Mouse (Mus musculus): Measurements from ENCODE around the gene Ldb1. TPM values are rescaled to one million over a fixed set of nuclear protein-coding genes. Genes with fewer than 3 reads are reported as not detected.

The Ldb1 gene
- polyA plus RNA-seq, 1 experiment from 2014 or later, result 77.0 TPM

GRCm38 (mm10) chr19:46073285-46073684 is 28.3 kb upstream of the Ldb1 start:
- Histone ChIP-seq H3K4me3 (ENCODE audit: low read depth, low read length) (no peak overlapping the region), H3K4me1 (ENCODE audit: control insufficient read depth, insufficient read depth, low read length) (peaks cover 12% of the 10 kb centered on the region), H3K4me2 (no peak overlapping the region), H3K36me3 (ENCODE audit: control insufficient read depth, insufficient read depth, low read length) (peaks cover 15% of the 10 kb centered on the region; the same call in 1 of the 2 replicates), H3K27ac (ENCODE audit: low read depth, low read length) (no peak overlapping the region), H3K9ac (ENCODE audit: low read length) (no peak overlapping the region), H3K9me3 (ENCODE audit: control insufficient read depth, low read length) (no peaks in the 10 kb centered on the region), H3K27me3 (ENCODE audit: control insufficient read depth, insufficient read depth, low read length) (no peaks in the 10 kb centered on the region)
- WGBS, result 92% methylated on average over 7 of the region's 7 CpGs
- DNase-seq (ENCODE audit: low spot score, missing footprints), result no peak
- ATAC-seq (ENCODE audit: low FRiP score), result no peak

GRCm38 (mm10) chr19:46068054-46068453 is 23.0 kb upstream of the Ldb1 start:
- H3K4me2 ChIP-seq, result no peak overlapping the region
- WGBS, result 84% methylated on average over 10 of the region's 10 CpGs
- H3K9ac ChIP-seq (ENCODE audit: low read length), result no peak overlapping the region
- H3K27ac ChIP-seq (ENCODE audit: low read depth, low read length), result no peak overlapping the region
- DNase-seq (ENCODE audit: low spot score, missing footprints) (no peak), ATAC-seq (ENCODE audit: low FRiP score) (no peak)
- no peaks in the 10 kb centered on the region for H3K4me1 ChIP-seq (ENCODE audit: control insufficient read depth, insufficient read depth, low read length)
- H3K36me3 ChIP-seq (ENCODE audit: control insufficient read depth, insufficient read depth, low read length), result peaks cover 39% of the 10 kb centered on the region
- no peaks in the 10 kb centered on the region for H3K9me3 ChIP-seq (ENCODE audit: control insufficient read depth, low read length)
- no peaks in the 10 kb centered on the region for H3K27me3 ChIP-seq (ENCODE audit: control insufficient read depth, insufficient read depth, low read length)
- no peak overlapping the region for H3K4me3 ChIP-seq (ENCODE audit: low read depth, low read length)

GRCm38 (mm10) chr19:46060845-46061244 is 15.8 kb upstream of the Ldb1 start:
- H3K4me1 ChIP-seq (ENCODE audit: control insufficient read depth, insufficient read depth, low read length), result peaks cover 9% of the 10 kb centered on the region; the same call in 1 of the 2 replicates
- no peaks in the 10 kb centered on the region for H3K27me3 ChIP-seq (ENCODE audit: control insufficient read depth, insufficient read depth, low read length)
- peaks cover 26% of the 10 kb centered on the region; the same call in 1 of the 2 replicates for H3K36me3 ChIP-seq (ENCODE audit: control insufficient read depth, insufficient read depth, low read length)
- no peak overlapping the region for H3K4me2 ChIP-seq
- 89% methylated on average over 6 of the region's 6 CpGs for WGBS
- H3K4me3 ChIP-seq (ENCODE audit: low read depth, low read length), result no peak overlapping the region
- DNase-seq (ENCODE audit: low spot score, missing footprints) (no peak), ATAC-seq (ENCODE audit: low FRiP score) (no peak)
- no peaks in the 10 kb centered on the region for H3K9me3 ChIP-seq (ENCODE audit: control insufficient read depth, low read length)
- H3K27ac ChIP-seq (ENCODE audit: low read depth, low read length), result no peak overlapping the region
- H3K9ac ChIP-seq (ENCODE audit: low read length), result no peak overlapping the region

GRCm38 (mm10) chr19:46058466-46058865 is 13.5 kb upstream of the Ldb1 start:
- Histone ChIP-seq H3K27me3 (ENCODE audit: control insufficient read depth, insufficient read depth, low read length) (no peaks in the 10 kb centered on the region), H3K9ac (ENCODE audit: low read length) (no peak overlapping the region), H3K27ac (ENCODE audit: low read depth, low read length) (no peak overlapping the region), H3K9me3 (ENCODE audit: control insufficient read depth, low read length) (no peaks in the 10 kb centered on the region), H3K4me2 (no peak overlapping the region), H3K36me3 (ENCODE audit: control insufficient read depth, insufficient read depth, low read length) (peaks cover 9% of the 10 kb centered on the region; the same call in 1 of the 2 replicates), H3K4me3 (ENCODE audit: low read depth, low read length) (no peak overlapping the region), H3K4me1 (ENCODE audit: control insufficient read depth, insufficient read depth, low read length) (peaks cover 9% of the 10 kb centered on the region; the same call in 1 of the 2 replicates)
- ATAC-seq (ENCODE audit: low FRiP score) (no peak), DNase-seq (ENCODE audit: low spot score, missing footprints) (no peak)
- 96% methylated on average over 7 of the region's 7 CpGs for WGBS

- Histone ChIP-seq H3K27ac (ENCODE audit: low read depth, low read length) (peak overlapping the region; percentile 80), H3K36me3 (ENCODE audit: control insufficient read depth, insufficient read depth, low read length) (no peaks in the 10 kb centered on the region), H3K4me3 (ENCODE audit: low read depth, low read length) (peak overlapping the region; percentile 92), H3K9me3 (ENCODE audit: control insufficient read depth, low read length) (no peaks in the 10 kb centered on the region), H3K4me2 (peak overlapping the region; percentile 77), H3K9ac (ENCODE audit: low read length) (peak overlapping the region; percentile 86), H3K27me3 (ENCODE audit: control insufficient read depth, insufficient read depth, low read length) (no peaks in the 10 kb centered on the region), H3K4me1 (ENCODE audit: control insufficient read depth, insufficient read depth, low read length) (peaks cover 9% of the 10 kb centered on the region; the same call in 1 of the 2 replicates)
- DNase-seq (ENCODE audit: low spot score, missing footprints) (peak; percentile 95), ATAC-seq (ENCODE audit: low FRiP score) (peak; percentile 61)
- WGBS, result 0% methylated on average over 34 of the region's 42 CpGs
Observed at GRCm38 (mm10) chr19:46056947-46057607, 12.1 kb upstream of the Ldb1 start.

GRCm38 (mm10) chr19:46056388-46056946 is 11.5 kb upstream of the Ldb1 start:
- WGBS, result under 1% methylated on average over 52 of the region's 52 CpGs
- peak; percentile 98 for DNase-seq (ENCODE audit: low spot score, missing footprints)
- no peaks in the 10 kb centered on the region for H3K36me3 ChIP-seq (ENCODE audit: control insufficient read depth, insufficient read depth, low read length)
- peaks cover 9% of the 10 kb centered on the region; the same call in 1 of the 2 replicates for H3K4me1 ChIP-seq (ENCODE audit: control insufficient read depth, insufficient read depth, low read length)
- H3K4me2 ChIP-seq, result peak overlapping the region; percentile 77
- H3K9ac ChIP-seq (ENCODE audit: low read length), result peak overlapping the region; percentile 86
- peak overlapping the region; percentile 80 for H3K27ac ChIP-seq (ENCODE audit: low read depth, low read length)
- H3K27me3 ChIP-seq (ENCODE audit: control insufficient read depth, insufficient read depth, low read length), result no peaks in the 10 kb centered on the region
- H3K9me3 ChIP-seq (ENCODE audit: control insufficient read depth, low read length), result no peaks in the 10 kb centered on the region
- peak; percentile 96 for ATAC-seq (ENCODE audit: low FRiP score)
- peak overlapping the region; percentile 92 for H3K4me3 ChIP-seq (ENCODE audit: low read depth, low read length)

- H3K9ac ChIP-seq (ENCODE audit: low read length), result peak overlapping the region; percentile 86; the same call in 1 of the 2 replicates
- peak; percentile 77 for ATAC-seq (ENCODE audit: low FRiP score)
- peaks cover 9% of the 10 kb centered on the region; the same call in 1 of the 2 replicates for H3K4me1 ChIP-seq (ENCODE audit: control insufficient read depth, insufficient read depth, low read length)
- H3K4me3 ChIP-seq (ENCODE audit: low read depth, low read length), result peak overlapping the region; percentile 92
- no peaks in the 10 kb centered on the region for H3K27me3 ChIP-seq (ENCODE audit: control insufficient read depth, insufficient read depth, low read length)
- H3K9me3 ChIP-seq (ENCODE audit: control insufficient read depth, low read length), result no peaks in the 10 kb centered on the region
- DNase-seq (ENCODE audit: low spot score, missing footprints), result peak; percentile 90
- H3K36me3 ChIP-seq (ENCODE audit: control insufficient read depth, insufficient read depth, low read length), result no peaks in the 10 kb centered on the region
- H3K27ac ChIP-seq (ENCODE audit: low read depth, low read length), result no peak overlapping the region; the same call in 1 of the 2 replicates
- H3K4me2 ChIP-seq, result peak overlapping the region; percentile 42
- under 1% methylated on average over 11 of the region's 11 CpGs for WGBS
Observed at GRCm38 (mm10) chr19:46055752-46056387, 10.9 kb upstream of the Ldb1 start.

GRCm38 (mm10) chr19:46050462-46050861 is 5.4 kb upstream of the Ldb1 start:
- no peaks in the 10 kb centered on the region for H3K36me3 ChIP-seq (ENCODE audit: control insufficient read depth, insufficient read depth, low read length)
- no peak for DNase-seq (ENCODE audit: low spot score, missing footprints)
- H3K9ac ChIP-seq (ENCODE audit: low read length), result no peak overlapping the region
- 75% methylated on average over 2 of the region's 2 CpGs for WGBS
- ATAC-seq (ENCODE audit: low FRiP score), result no peak
- H3K27me3 ChIP-seq (ENCODE audit: control insufficient read depth, insufficient read depth, low read length), result no peaks in the 10 kb centered on the region
- no peak overlapping the region for H3K4me3 ChIP-seq (ENCODE audit: low read depth, low read length)
- H3K4me1 ChIP-seq (ENCODE audit: control insufficient read depth, insufficient read depth, low read length), result peaks cover 10% of the 10 kb centered on the region
- H3K27ac ChIP-seq (ENCODE audit: low read depth, low read length), result no peak overlapping the region
- H3K4me2 ChIP-seq, result no peak overlapping the region
- H3K9me3 ChIP-seq (ENCODE audit: control insufficient read depth, low read length), result no peaks in the 10 kb centered on the region

- ATAC-seq (ENCODE audit: low FRiP score), result no peak
- no peak overlapping the region for H3K9ac ChIP-seq (ENCODE audit: low read length)
- H3K4me3 ChIP-seq (ENCODE audit: low read depth, low read length), result no peak overlapping the region
- WGBS, result 67% methylated on average over 4 of the region's 4 CpGs
- H3K9me3 ChIP-seq (ENCODE audit: control insufficient read depth, low read length), result no peaks in the 10 kb centered on the region
- H3K27me3 ChIP-seq (ENCODE audit: control insufficient read depth, insufficient read depth, low read length), result no peaks in the 10 kb centered on the region
- H3K36me3 ChIP-seq (ENCODE audit: control insufficient read depth, insufficient read depth, low read length), result no peaks in the 10 kb centered on the region
- no peak for DNase-seq (ENCODE audit: low spot score, missing footprints)
- H3K4me2 ChIP-seq, result no peak overlapping the region
- H3K27ac ChIP-seq (ENCODE audit: low read depth, low read length), result no peak overlapping the region
- peaks cover 13% of the 10 kb centered on the region for H3K4me1 ChIP-seq (ENCODE audit: control insufficient read depth, insufficient read depth, low read length)
Observed at GRCm38 (mm10) chr19:46049129-46049528, 4.1 kb upstream of the Ldb1 start.

Measured in midbrain, embryonic 11.5 days (tissue).